Mouse (Mus musculus): Measurements from ENCODE around the gene Sfmbt2.
A peak's percentile ranks its signal among the peaks of the same experiment; 100 is the strongest.

The Sfmbt2 gene

GRCm38 (mm10) chr2:10372776-10373507 is 2.6 kb downstream of the Sfmbt2 start:
- DNase-seq, result no peak

DNA sequence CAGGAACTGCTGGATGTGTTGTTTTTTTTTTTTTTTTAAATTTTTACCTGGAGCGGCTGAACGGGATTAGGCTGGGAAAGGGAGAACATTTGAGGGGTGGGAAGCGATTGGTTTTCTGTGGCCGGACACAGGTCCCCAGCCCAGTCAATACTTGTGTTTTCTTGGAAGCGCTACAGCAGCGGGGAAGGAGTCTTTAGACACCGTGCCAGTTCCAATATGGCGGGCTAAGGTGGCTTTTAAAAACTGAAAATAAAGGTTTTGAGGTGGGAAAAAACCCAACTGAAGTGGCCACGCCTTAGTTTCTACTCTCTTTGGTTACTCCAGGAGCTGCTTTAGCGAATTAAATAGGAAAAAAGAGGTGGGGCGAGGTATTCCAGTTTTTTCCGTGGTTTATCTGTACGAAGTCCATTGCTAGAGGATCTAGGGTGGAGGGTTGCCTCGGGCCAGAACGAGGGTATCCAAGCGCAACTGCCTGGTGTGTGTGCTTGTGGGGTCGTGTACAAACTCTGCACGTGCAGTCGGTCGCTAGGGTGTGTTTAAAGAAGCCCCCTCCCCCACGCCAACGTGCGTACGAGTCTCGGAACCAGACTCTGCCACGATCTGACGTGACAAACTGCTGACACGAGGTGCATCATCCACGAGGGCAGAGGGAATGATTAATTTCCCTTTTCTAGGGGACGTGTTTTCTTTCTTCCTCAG is 3.3 kb downstream of the Sfmbt2 start:
- DNase-seq, result no peak

DNA sequence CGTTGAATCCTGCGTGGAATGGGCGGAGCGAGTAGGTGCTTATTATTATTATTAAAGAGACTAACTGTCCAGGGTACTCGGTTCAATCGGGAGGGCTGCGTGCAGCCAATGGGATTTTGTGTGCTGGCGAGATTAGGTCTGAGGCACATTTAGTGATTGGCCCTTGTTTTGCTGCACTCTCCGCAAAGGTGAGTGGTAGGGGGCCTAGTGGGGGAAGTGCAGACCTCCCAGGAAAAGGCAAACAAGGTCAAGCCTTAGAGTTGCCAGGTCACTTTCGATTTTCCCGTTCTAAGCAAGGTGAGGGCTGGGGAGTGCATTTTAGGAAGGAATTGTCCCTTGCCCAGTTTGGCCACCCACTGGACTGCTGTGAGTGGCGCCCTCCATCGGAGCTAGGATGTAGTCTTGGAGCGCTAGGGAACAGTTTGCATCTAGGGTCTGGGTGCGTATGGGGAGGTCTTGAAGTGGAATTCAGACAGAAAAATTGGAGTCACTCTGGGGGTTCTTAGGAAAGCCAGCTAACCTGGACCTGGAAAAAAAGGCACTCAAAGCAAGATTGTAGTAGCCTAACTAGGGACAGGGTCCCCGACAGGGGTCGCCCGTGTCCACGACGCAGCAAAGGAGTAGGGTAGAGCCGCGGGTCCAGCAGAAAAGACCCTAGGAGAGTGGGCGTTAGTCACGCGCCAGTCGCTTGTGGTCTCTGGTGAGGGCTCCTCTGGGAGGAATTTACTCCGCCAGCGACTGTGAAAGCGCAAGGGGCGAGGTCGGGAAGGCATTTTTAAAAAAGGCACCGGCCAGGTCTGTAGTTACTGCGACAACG is 4.1 kb downstream of the Sfmbt2 start:
- no peak for DNase-seq

DNA sequence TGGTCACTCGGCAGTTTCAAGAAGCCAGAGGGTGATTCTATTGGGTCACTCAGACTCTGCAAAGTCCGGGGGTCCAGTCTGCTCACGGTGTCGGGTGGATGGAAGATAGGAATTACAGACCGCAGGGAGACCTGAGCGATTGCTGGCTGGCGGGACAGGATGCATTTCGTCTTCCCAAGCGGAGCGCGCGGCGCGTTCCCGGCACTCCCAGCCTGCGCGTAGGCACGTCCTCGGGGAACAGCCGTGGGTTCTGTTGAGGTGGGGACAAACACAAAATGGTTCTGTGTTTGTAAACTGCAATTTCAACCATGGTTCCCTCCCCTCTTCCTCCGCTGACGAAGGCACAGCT is 4.7 kb downstream of the Sfmbt2 start:
- DNase-seq, result peak; percentile 13

GRCm38 (mm10) chr2:10389988-10390387 is 19.7 kb downstream of the Sfmbt2 start:
- no peak for DNase-seq

DNA sequence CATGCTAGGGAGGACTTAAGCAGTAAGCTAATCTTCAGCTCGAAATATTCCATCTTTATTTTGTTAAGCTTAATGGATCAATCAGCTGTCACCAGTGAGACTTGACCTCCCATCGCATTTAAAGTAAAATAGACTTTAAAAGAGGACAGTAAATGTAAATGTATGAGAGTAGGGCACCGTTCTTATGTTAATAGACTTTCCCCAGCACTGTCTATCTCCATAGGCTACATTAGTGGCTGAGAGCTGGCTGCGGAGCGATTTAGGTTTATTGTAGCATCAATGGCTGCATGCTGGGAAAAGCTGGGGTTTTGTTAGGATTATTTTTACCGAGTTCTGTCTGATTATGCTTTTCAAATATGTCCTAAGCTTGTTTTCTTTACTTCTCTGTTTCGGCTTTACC is 20.5 kb downstream of the Sfmbt2 start:
- DNase-seq, result no peak

DNA sequence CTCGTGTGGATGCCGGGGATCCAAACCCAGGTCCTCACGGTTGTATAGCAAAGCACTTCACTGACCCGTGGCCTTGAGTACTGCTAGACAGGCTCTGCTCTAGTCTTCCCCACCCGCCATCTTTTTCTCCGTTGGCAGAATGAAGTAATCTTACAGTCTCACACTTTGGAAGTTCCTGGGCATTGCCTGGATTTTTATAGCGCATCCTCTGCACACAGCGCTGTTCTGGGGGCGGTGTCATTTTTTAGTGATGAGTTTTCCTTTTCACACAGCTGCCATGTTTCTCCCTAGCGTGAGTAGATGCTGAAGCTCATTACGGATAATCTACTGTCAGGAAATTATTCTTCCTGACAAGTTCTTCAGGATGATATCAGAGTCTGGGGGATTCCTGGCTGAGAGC is 24.8 kb downstream of the Sfmbt2 start:
- DNase-seq, result peak; percentile 70

DNA sequence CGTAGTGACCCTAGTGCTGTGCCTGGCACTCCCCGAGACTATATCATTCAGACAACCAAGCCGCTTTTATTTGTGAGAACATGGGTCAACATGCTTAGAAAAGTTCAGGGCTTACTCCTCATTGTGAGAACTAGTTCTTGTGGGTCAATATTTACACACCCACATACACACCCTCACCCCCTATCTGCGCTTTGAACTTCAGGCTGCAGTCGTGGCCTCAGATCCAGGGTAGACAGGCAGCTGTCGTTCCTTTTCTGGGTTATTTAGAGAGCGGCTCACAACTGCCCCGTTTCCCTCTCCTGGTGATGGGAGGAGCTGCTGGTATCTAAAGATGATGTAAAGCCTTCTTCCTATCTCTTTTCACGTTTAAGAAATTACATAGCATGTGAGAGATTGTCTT is 27.5 kb downstream of the Sfmbt2 start:
- DNase-seq, result no peak

DNA sequence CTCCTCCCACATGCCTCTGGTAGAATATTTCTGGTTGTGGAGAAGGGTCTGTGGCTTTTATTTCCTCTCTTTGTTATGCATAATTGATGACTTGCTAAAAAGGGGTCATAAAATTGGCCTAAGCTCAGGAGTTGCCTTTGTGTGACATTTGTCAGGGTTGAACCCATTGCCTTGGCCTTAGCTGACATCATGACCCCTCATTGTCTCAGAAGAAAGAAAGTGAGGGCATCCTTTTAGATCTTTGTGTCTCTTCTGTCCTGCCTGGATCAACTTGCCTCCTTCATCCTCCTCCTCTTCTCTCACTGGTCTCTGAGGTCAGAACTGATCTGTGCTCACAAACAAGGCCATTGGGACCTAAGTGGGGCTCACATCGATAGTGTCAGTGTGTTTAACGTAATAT is 35.8 kb downstream of the Sfmbt2 start:
- DNase-seq, result no peak

- DNase-seq, result no peak
These were observed 39.1 kb downstream of the Sfmbt2 start for GRCm38 (mm10) chr2:10409422-10409821.

DNA sequence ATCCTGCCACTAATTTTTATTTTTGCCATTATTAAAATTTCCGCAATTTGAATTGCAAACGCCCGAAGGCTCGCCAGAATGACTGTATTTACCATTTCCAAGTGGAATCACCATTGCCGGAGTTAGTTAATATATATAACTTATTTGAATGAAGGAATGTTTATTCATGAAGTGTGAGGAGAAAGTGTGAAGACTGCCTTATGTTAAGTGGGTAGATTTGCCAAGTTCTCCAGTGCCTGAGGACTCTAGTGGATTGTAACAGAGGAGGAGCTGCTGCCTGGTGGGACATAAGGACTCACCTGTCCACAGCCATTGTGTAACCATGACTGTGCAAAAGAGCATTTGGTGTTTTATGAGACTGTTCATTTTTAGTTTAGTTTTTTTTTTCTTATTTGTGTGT is 39.8 kb downstream of the Sfmbt2 start:
- DNase-seq, result peak; percentile 10

DNA sequence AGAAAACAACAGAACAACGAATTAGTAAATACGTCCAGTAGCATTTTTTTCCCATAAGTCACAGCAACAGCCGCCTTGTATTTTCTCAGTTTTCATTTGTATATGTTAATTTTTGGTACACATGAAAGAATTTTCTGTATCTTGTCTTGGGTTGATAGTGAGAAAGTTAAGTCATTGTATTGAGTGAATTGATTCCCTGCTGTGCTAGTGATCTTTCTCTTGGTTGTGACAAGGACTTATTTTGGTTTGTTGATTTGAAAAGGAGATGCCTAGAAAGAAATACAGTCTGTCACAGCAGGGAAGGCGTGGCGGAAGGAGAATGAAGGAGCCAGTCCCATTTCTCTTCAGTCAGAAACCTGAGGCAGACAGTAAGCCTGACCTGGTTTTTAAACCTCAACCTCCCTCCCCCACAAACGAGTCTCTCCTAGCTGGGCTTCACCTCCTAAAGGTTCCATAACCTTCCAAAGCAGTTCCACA is 50.7 kb downstream of the Sfmbt2 start:
- no peak for DNase-seq

DNA sequence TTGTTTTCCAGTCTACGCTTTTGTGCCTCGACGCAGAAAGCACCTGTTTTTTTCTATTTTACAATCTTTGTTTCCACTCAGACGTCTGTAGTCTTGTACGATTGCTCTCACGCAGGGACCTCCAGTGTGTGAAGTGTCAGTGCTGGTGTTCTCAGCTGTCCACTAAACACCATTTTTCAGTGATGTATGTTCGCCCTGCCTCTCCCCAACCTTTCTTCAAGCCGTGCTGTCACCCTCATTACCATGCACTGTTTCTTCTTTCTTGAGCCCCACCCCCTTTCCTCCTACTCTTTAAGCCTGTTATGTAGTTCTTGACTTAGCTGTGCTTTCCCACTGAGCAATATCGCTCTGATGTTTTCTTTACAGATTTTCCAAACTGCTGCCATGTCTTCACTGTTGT is 67.0 kb downstream of the Sfmbt2 start:
- DNase-seq, result no peak

DNA sequence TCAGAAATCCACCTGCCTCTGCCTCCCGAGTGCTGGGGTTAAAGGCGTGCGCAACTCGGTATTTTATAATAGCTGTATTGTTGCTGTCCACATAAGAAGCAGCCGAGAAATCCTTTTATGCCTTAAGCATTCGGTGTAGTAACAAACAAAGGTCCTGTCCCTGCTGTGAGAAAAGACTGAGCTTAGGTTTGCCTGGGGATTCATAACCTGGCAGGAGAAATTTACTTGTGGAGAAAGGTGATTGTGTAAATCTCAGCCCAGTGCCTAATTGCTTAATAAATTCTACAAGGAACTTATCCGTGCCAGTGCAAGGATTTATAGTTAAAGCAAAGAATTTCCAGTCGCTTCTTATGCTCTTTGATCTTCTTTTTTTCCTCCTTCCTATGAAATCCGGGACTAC is 71.5 kb downstream of the Sfmbt2 start:
- DNase-seq, result no peak

DNA sequence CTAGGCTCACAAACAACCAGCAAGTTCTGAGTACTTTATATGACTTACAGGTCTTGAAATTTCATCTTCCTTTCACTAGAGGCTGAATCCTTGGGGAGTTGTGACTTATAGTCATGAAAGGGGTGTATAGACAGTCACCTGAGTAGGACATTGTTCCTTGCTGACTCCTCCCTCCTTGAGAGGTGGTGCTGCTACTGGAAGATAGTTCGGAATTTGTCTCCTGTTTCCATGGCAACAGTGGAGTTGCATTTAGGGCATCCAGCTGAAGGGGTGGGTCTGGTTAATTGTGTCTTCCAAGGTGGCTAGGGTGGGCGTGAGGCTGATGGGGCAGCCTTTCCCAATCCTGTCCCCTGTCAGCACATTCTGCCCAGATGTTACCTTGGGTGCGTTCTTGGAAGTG is 83.3 kb downstream of the Sfmbt2 start:
- no peak for DNase-seq

GRCm38 (mm10) chr2:10458309-10458708 is 88.0 kb downstream of the Sfmbt2 start:
- DNase-seq, result no peak

- no peak for DNase-seq
These were observed 146.2 kb downstream of the Sfmbt2 start for GRCm38 (mm10) chr2:10516516-10516915.

GRCm38 (mm10) chr2:10521719-10522415 is 151.6 kb downstream of the Sfmbt2 start:
- no peak for DNase-seq

DNA sequence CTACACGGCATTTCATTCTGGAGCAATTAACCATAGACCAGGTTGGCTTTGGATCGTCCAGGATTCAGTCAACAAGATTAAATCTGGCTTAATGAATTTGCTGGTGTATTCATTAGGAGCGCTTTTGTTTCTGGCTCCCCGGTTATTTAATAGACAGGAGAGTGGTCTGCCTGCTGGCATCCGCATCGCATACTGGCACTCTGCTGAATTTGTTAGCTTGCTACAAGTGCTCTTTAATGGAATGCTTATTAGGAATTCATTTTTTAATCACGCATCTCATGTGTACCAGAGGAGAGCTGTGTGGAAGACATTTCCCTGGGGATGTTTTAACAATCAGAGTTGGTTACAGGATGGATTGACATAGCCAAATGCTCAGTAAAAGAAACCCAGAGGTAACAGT is 155.3 kb downstream of the Sfmbt2 start:
- no peak for DNase-seq

DNA sequence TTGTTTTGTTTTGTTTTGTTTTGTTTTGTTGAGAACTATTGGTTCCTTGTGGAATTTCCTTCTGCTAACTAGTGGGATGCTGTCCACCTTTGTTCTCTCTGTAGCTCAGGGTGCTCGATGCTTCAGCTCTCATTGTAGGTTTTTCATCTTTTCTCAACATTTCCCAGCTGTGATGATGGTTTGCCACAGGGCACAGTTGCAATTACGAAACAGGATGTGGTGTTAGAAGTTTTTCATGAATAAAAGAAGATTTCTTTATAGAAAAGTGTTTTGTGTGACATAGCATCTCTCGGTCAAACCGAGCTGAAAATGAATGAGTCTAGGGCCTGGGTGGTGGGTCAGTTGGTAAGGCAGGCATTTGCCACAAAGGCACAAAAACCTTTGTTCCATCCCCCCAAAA is 171.5 kb downstream of the Sfmbt2 start:
- no peak for DNase-seq

DNA sequence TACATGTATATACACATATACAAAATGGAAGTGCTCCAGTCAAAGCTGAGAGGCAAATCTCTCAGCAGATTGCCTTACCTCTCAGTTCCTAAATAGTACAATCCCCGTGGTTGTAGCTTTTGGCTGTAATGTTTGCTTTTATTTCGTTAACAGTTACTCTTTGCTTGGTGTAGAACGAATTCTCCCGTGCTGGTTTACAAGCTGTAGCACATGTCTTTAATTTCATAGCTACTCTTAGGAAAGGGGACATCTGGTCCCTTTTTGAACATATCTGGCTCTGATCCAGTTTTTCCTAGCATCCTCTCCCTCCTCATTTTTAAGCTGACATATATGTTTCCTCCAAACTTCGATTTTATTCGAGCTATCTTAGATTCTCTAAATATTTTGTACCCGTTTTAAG is 172.1 kb downstream of the Sfmbt2 start:
- DNase-seq, result no peak

GRCm38 (mm10) chr2:10558816-10559215 is 188.5 kb downstream of the Sfmbt2 start:
- DNase-seq, result no peak

GRCm38 (mm10) chr2:10565491-10565890 is 195.2 kb downstream of the Sfmbt2 start:
- no peak for DNase-seq

All from right cerebral cortex, adult 18-20 months (tissue).